Mouse (Mus musculus) embryo, embryonic 10.5 days (tissue): ENCODE data around the gene Gart.

Source experiments
- DNase-seq: peaks from one replicate; pipeline ENCODE4 v3.0.0-alpha.2; 2015; ENCODE audit warnings: low spot score

Gart gene

GRCm38 (mm10) chr16:91606958-91607357, 39.8 kb downstream of the Gart start:
- no peak for DNase-seq

- DNase-seq = no peak
Measured at GRCm38 (mm10) chr16:91605156-91605555, 41.6 kb downstream of the Gart start.

GRCm38 (mm10) chr16:91601693-91602092, 45.1 kb downstream of the Gart start:
- DNase-seq = no peak

- no peak for DNase-seq
Measured at GRCm38 (mm10) chr16:91601081-91601480, 45.7 kb downstream of the Gart start.

GRCm38 (mm10) chr16:91599242-91599641, 47.5 kb downstream of the Gart start:
- no peak for DNase-seq

GRCm38 (mm10) chr16:91597672-91598010, 49.1 kb downstream of the Gart start, which contains the start of gene Tmem50b:
Tmem50b (minus strand) TSS chr16:91597800.
- DNase-seq = peak; percentile 98

GRCm38 (mm10) chr16:91596779-91597671, 49.7 kb downstream of the Gart start:
- peak; percentile 63 for DNase-seq

- DNase-seq = no peak
Measured at GRCm38 (mm10) chr16:91596397-91596778, 50.4 kb downstream of the Gart start.

GRCm38 (mm10) chr16:91595076-91595475, 51.7 kb downstream of the Gart start:
- no peak for DNase-seq

GRCm38 (mm10) chr16:91593262-91593661, 53.5 kb downstream of the Gart start:
- no peak for DNase-seq

- DNase-seq = no peak
Measured at GRCm38 (mm10) chr16:91592162-91592561, 54.6 kb downstream of the Gart start.

- DNase-seq = no peak
Measured at GRCm38 (mm10) chr16:91588703-91589102, 58.0 kb downstream of the Gart start.

- DNase-seq = no peak
Measured at GRCm38 (mm10) chr16:91587730-91588453, 58.9 kb downstream of the Gart start.

GRCm38 (mm10) chr16:91586244-91586643, 60.5 kb downstream of the Gart start:
- DNase-seq = no peak

GRCm38 (mm10) chr16:91585617-91586016, 61.1 kb downstream of the Gart start:
- DNase-seq = no peak

GRCm38 (mm10) chr16:91582307-91582706, 64.4 kb downstream of the Gart start:
- DNase-seq = peak; percentile 73

- no peak for DNase-seq
Measured at GRCm38 (mm10) chr16:91578980-91579720, 67.6 kb downstream of the Gart start.

- no peak for DNase-seq
Measured at GRCm38 (mm10) chr16:91575151-91575550, 71.6 kb downstream of the Gart start.
